Mouse (Mus musculus) C2C12 (cell line): ENCODE measurements around the gene Ryr1. TPM values are rescaled to one million over a fixed set of nuclear protein-coding genes. Genes with fewer than 3 reads are reported as not detected.

Experiments used
- H3K27me3 ChIP-seq: one replicate; pipeline ENCODE4 v1.6.1; 2011; ENCODE audit not compliant: control insufficient read depth, insufficient read depth, insufficient read length
- H3K36me3 ChIP-seq: one replicate; pipeline ENCODE4 v1.6.1; 2011; ENCODE audit not compliant: control insufficient read depth, insufficient read depth
- H3K4me3 ChIP-seq: one replicate; pipeline ENCODE4 v1.5.1; 2011; ENCODE audit warnings: mild to moderate bottlenecking, control low read depth; ENCODE audit not compliant: poor library complexity, insufficient read depth, severe bottlenecking
- H3K79me2 ChIP-seq: one replicate; pipeline ENCODE4 v1.6.1; 2011; ENCODE audit not compliant: control insufficient read depth, insufficient read depth
- H3K79me3 ChIP-seq: one replicate; pipeline ENCODE4 v1.6.1; 2011; ENCODE audit warnings: low read depth, control low read depth
- H3ac ChIP-seq: one replicate; pipeline ENCODE3; 2011; ENCODE audit warnings: low read depth; ENCODE audit not compliant: control insufficient read depth, insufficient read length
- CEBPB ChIP-seq: IDR thresholded peaks from one replicate; pipeline ENCODE4 v1.6.1; 2011; ENCODE audit warnings: low read depth, mild to moderate bottlenecking, control low read depth, moderate library complexity
- CTCF ChIP-seq: IDR thresholded peaks from one replicate; pipeline ENCODE4 v1.5.1; 2011; ENCODE audit not compliant: control insufficient read depth, insufficient read depth, insufficient read length
- FOSL1 ChIP-seq: IDR thresholded peaks from one replicate; pipeline ENCODE4 v1.8.0; 2011; ENCODE audit warnings: mild to moderate bottlenecking, low read length; ENCODE audit not compliant: poor library complexity, insufficient read depth, severe bottlenecking
- MAX ChIP-seq: IDR thresholded peaks from one replicate; pipeline ENCODE4 v1.6.1; 2011; ENCODE audit warnings: mild to moderate bottlenecking, control low read depth
- MYOD1 ChIP-seq: IDR thresholded peaks from one replicate; pipeline ENCODE4 v1.6.1; 2011; ENCODE audit warnings: low read depth; ENCODE audit not compliant: control insufficient read depth, insufficient read length
- MYOG ChIP-seq: IDR thresholded peaks from one replicate; pipeline ENCODE4 v1.6.1; 2011; ENCODE audit not compliant: control insufficient read depth, insufficient read length; ENCODE audit errors: extremely low read depth
- USF1 ChIP-seq: IDR thresholded peaks from one replicate; pipeline ENCODE4 v1.6.1; 2011; ENCODE audit warnings: low read depth, mild to moderate bottlenecking, control low read depth, moderate library complexity
- polyA plus RNA-seq: library from polyadenylated mRNA; unstranded; fragments of >200 nt; fragmentation: generic; extraction: Trizol; gene quantifications from one replicate; pipeline ENCODE4 v1.2.1, GENCODE M21; 2012; ENCODE audit warnings: missing spikeins

Ryr1 gene
- polyA plus RNA-seq, 1 experiment: 1.1 TPM

DNA sequence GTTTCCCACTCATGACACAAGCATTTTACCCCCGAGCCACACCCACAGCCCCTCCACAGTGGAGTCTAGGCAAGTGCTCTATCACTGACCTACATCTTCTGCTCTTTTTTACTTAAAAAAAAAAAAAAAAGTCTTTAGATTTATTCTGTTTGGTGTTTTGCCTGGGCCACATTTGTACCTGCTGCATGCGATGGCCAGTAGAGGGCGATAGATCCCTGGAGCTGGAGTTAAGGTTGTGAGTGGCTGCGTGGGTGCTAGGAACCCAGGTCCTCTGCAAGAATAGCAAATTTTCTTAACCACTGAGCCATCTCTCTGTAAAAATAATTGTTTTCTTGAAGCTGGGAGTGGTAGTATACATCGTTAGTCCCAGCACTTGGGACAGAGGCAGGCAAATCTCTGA, 133.4 kb downstream of the Ryr1 start:
- Histone ChIP-seq H3K4me3 (no peak overlapping the region), H3K27me3 (peaks cover 4% of the 10 kb centered on the region), H3K36me3 (no peaks in the 10 kb centered on the region), H3K79me3 (no peaks in the 10 kb centered on the region), H3ac (no peak overlapping the region), H3K79me2 (no peaks in the 10 kb centered on the region)
- TF ChIP-seq USF1: no peak
- TF ChIP-seq MAX: no peak
- TF ChIP-seq CTCF: no peak
- TF ChIP-seq MYOD1: no peak
- TF ChIP-seq CEBPB: no peak
- TF ChIP-seq FOSL1: no peak
- TF ChIP-seq MYOG: no peak

DNA sequence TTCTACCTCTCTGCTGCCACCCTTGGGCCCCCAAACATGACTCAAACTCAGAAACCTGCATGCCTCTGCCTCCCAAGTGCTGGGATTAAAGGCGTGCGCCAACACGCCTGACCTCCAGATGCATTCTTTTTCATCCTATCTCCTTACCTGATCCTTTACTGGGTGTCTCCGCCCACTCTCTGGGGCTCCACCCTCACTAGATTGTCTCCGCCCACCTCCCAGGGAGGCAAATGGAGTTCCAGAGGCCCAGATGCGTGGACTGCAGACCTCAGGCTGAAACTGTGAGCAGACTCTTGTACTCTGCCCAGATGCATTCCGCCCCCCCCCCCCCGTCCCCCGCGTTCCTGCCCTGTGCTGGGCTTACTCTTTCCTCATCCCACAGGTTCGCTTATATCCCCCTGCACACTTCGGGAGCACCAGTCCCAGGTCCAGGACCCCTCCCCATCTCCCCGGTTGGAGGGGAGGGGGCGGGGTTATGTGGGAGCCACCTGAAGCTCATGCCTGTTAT, 134.2 kb downstream of the Ryr1 start:
- no peaks in the 10 kb centered on the region for H3K79me3 ChIP-seq
- H3K4me3 ChIP-seq: no peak overlapping the region

DNA sequence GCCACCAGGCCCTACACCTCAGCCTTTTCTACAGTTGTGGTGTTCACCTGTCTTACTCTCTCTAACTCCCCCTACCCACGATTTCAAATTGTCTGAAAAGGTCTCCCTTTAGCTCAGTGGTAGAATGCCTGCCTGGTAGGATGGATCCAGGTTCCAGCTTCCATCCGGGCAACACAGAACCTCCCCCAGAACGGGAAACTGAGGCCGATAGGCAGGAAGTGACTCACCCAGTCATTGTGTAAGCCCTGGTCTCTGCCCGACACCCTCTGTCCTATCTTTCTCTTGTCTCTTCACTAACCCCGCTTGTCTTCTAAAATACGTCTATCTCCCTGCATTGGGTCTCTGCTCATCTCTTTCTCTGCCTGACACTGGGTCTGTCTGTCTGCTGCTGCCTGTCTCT, 139.8 kb downstream of the Ryr1 start:
- peaks cover 4% of the 10 kb centered on the region for H3K27me3 ChIP-seq
- peaks cover 14% of the 10 kb centered on the region for H3K79me2 ChIP-seq
- no peak overlapping the region for H3ac ChIP-seq
- H3K36me3 ChIP-seq: no peaks in the 10 kb centered on the region
- no peak for TF ChIP-seq MYOD1
- no peak for TF ChIP-seq USF1
- no peak for TF ChIP-seq CTCF
- TF ChIP-seq CEBPB: no peak
- no peak for TF ChIP-seq FOSL1
- TF ChIP-seq MYOG: no peak
- TF ChIP-seq MAX: no peak
- no peak overlapping the region for H3K4me3 ChIP-seq
- H3K79me3 ChIP-seq: peaks cover 10% of the 10 kb centered on the region

More for the DNA sequence above, 134.2 kb downstream of the Ryr1 start:
- no peak for TF ChIP-seq CTCF
- TF ChIP-seq MYOG: no peak
- no peak for TF ChIP-seq MAX
- TF ChIP-seq USF1: no peak
- TF ChIP-seq MYOD1: no peak
- TF ChIP-seq FOSL1: no peak
- no peak for TF ChIP-seq CEBPB
- Histone ChIP-seq H3K79me2 (no peaks in the 10 kb centered on the region), H3K27me3 (peaks cover 4% of the 10 kb centered on the region), H3ac (no peak overlapping the region), H3K36me3 (no peaks in the 10 kb centered on the region)

DNA sequence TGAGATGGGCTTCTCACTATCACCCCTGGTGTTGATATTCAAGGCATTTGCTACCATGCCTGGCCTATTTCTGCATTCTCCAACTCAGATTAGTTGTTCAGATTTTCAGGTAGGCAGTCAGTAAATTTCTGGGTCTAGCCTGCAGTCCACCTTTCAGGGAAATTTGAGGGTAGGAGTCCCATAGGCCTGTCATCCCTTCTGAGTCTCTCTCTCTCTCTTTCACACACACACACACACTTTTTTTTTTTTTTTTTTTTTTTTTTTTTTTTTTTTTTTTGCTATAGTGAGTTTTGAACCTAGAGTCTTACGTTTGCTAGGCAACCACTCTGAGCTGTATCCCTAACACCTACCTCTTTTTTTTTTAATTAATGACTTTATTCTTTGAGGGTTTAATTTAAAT, 140.5 kb downstream of the Ryr1 start:
- Histone ChIP-seq H3K79me2 (peaks cover 16% of the 10 kb centered on the region), H3K79me3 (peaks cover 11% of the 10 kb centered on the region), H3ac (no peak overlapping the region), H3K4me3 (no peak overlapping the region), H3K36me3 (no peaks in the 10 kb centered on the region), H3K27me3 (peaks cover 4% of the 10 kb centered on the region)
- no peak for TF ChIP-seq MYOD1
- no peak for TF ChIP-seq MAX
- TF ChIP-seq FOSL1: no peak
- no peak for TF ChIP-seq CTCF
- TF ChIP-seq USF1: no peak
- TF ChIP-seq MYOG: no peak
- no peak for TF ChIP-seq CEBPB

DNA sequence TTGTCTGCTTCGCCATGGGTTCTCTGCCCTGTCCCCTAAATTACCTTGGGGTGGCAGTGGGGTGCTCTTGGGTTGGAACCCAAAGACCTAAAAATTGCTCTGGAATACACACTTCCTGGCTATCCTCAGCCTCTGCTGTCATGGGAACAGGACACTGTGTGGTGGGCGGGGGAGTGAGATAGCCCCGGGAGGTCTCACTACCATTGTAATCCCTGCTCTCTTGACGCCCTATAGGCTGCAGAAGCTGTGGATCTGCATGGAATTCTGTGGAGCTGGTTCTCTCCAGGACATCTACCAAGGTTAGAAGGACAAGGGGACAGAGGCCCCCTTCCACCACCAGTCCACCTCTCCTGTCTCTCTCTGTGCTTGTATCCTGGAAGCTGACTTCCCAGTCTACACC, 141.1 kb downstream of the Ryr1 start:
- H3K79me3 ChIP-seq: peaks cover 16% of the 10 kb centered on the region
- TF ChIP-seq MAX: no peak
- no peak for TF ChIP-seq CTCF
- TF ChIP-seq FOSL1: no peak
- TF ChIP-seq USF1: no peak
- TF ChIP-seq MYOG: no peak
- TF ChIP-seq CEBPB: no peak
- TF ChIP-seq MYOD1: no peak
- peaks cover 22% of the 10 kb centered on the region for H3K79me2 ChIP-seq
- H3K36me3 ChIP-seq: peaks cover 3% of the 10 kb centered on the region
- no peak overlapping the region for H3K4me3 ChIP-seq
- peaks cover 4% of the 10 kb centered on the region for H3K27me3 ChIP-seq
- no peak overlapping the region for H3ac ChIP-seq

DNA sequence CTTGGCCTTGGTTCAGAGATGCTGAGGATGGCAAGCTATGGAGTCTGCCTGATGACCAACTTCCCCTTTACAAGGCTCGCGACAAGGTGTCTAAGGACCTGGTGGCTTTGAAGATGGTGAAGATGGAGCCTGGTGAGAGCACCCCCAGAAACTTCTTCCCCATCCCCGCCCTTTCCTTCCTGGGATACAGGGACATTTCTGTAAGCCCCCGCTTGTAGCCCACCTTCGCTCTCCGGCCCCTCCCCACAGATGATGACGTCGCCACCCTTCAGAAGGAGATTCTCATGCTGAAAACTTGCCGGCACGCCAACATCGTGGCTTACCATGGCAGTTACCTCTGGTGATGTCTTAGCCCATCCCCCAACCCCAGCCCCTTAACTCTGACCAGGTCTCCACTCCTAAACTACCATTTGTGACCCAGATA, 141.8 kb downstream of the Ryr1 start:
- peaks cover 4% of the 10 kb centered on the region for H3K27me3 ChIP-seq
- no peak overlapping the region for H3ac ChIP-seq
- peaks cover 16% of the 10 kb centered on the region for H3K79me3 ChIP-seq
- TF ChIP-seq CTCF: no peak
- H3K4me3 ChIP-seq: no peak overlapping the region
- peaks cover 29% of the 10 kb centered on the region for H3K79me2 ChIP-seq
- peaks cover 8% of the 10 kb centered on the region for H3K36me3 ChIP-seq
